Mouse (Mus musculus): ENCODE measurements around the gene Thegl.

The Thegl gene

DNA sequence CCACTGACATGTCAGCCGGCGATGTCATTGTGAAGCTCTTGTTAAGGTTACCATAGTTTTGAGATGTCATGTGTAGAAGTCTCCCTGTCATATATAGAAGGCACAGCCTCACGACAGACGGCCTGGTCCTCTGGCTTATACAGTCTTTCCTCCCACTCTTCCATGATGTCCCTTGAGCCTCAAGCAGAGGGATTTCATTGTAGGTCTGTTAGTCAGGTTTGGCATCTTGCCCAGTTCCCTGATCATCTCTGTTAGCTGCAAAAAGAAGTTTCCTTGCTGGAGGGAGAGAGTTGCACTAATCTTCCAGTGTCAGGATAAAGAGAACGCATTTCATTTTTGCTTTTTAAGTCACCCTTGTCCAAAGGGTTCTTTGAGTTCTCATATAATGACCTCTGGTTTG lies 36.8 kb downstream of the Thegl start:
- no peak for DNase-seq

- DNase-seq, result no peak
These were observed 41.1 kb downstream of the Thegl start for GRCm38 (mm10) chr5:77056881-77057440.

DNA sequence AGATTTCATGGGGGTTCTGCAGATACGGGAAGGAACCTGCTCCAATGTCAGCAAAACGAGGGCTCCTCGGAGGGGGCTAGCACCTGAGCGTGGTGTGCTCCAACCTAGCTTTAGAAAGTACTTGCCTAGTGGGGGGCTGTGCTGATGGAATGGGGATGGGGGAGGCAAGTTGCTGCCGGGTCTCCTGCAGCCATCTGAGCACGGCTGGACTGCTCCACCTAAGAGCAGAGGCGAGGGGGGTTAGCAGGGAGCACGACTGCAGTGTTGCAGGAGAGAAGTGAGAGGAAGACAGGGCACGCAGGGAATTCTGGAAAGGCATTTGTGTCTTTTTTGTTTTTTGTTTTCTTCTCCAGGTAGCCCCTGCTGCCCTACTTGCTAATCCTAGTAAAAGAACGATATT lies 44.5 kb downstream of the Thegl start:
- DNase-seq, result no peak

GRCm38 (mm10) chr5:77061372-77062038 lies 45.7 kb downstream of the Thegl start:
- DNase-seq, result peak; percentile 3 to 57

GRCm38 (mm10) chr5:77067321-77067720 lies 51.5 kb downstream of the Thegl start:
- DNase-seq, result no peak

DNA sequence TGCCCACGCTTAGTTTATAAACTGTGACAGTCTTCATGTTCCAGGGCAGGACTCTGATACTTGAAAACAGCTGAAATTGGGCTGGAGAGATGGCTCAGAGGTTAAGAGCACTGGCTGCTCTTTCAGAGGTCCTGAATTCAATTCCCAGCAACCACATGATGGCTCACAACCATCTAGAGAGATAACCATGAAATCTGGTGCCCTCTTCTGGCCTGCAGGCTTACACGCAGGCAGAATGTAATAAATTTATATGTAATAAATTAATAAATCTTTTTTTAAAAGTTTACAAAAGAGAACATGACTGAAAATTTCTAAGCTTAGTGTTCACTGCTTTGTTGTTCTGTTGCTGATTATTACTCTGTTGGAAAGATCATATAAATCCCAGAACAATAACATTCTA lies 55.2 kb downstream of the Thegl start:
- DNase-seq, result no peak

GRCm38 (mm10) chr5:77071626-77072025 lies 55.8 kb downstream of the Thegl start:
- DNase-seq, result no peak

GRCm38 (mm10) chr5:77073794-77074193 lies 58.0 kb downstream of the Thegl start:
- no peak for DNase-seq

DNA sequence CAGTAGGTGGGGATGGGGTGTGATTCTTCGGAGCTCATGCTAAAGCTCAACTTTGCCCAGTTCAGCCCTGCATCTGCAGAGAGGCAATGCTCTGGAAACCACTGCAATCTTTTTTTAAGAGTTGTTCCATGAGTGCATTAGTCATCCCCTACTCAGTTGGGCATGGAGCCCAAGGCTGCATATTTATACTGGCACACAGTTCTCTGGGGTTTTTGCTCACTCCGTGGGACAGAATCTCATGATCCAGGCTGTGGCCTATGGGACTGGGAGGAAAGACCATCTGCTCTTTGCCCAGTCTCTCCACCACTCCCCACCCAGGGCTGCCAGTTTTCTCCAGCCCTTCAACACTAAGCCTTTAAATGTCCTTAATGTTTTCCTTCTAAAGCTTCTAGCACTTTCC lies 59.1 kb downstream of the Thegl start:
- DNase-seq, result no peak

DNA sequence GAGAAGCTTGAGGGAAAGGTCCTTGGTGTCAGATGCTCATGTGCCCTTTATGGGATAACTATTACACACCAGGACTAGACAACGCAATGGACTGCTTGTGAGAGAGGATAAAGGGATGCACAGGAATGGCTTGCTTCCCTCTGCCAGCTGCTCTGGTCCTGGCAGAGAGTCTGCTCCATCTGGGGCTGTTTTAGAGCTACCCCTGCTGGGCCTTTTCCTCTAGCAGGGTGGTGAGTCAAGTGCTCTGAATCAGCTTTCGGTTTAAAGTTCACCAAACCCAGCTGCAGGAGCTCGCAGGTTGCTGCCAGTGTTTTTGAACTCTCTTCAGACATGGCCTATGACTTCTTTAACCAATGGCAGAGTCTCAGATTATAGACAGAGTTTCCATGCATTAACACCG lies 60.1 kb downstream of the Thegl start:
- no peak for DNase-seq

- DNase-seq, result no peak
These were observed 64.9 kb downstream of the Thegl start for GRCm38 (mm10) chr5:77080761-77081160.

GRCm38 (mm10) chr5:77082735-77083134 lies 66.9 kb downstream of the Thegl start:
- no peak for DNase-seq

DNA sequence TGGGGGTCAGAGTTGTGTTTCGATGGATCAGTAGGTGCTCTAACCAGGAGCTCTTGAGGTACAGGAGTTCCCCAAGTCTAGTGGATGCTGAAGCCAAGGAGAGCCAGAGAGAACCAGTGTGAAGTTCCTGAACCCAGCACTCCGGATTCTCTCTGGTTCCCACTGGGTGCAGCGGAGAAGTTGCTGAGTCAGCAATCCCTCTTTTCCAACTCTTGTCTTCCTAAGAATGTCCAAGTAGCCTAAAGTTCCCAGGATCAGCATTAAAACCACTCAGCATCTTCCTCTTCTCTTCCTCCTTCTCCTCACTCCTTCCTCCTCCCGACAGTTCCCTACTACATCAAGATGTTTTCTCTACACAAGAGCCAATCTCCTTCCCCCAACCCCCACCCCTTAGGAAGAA lies 68.6 kb downstream of the Thegl start:
- DNase-seq, result no peak

DNA sequence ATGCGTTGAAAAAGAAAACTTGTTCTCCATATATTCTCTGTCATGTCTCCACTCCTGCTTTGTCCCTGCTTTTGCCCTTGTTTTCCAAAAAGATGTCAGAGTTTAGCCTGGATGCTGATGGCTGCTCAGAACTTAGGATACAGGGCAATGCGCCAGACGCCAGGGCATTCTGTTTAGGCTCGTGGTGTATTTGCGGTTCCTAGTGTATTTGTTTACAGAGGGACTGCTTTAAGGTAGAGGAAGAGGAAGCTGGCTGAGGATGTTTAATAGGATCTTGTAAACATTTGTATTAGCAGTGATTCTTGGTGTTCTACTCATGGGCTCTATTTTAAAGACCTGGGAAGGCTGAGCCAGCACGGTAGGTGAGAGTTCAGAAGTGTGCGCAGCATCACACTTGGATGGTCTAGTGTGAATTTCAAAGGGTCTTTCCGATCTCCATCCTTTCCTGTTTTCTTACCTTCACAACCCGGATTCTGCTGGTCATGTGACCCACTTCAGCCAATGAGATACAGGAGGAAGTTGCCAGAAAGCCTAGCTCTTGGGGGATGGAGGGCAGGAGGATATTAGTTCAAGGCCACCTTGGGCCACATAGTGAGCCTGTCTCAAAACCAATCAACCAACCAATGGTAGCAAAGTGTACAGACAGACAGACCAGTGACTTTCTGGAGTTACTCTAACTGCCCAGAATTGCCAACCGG lies 70.1 kb downstream of the Thegl start:
- DNase-seq, result no peak

GRCm38 (mm10) chr5:77086541-77086940 lies 70.7 kb downstream of the Thegl start:
- no peak for DNase-seq

- DNase-seq, result no peak
These were observed 71.3 kb downstream of the Thegl start for GRCm38 (mm10) chr5:77087122-77087521.

GRCm38 (mm10) chr5:77089294-77089693 lies 73.5 kb downstream of the Thegl start:
- peak in 1 of 2 experiments; percentile 63 for DNase-seq

DNA sequence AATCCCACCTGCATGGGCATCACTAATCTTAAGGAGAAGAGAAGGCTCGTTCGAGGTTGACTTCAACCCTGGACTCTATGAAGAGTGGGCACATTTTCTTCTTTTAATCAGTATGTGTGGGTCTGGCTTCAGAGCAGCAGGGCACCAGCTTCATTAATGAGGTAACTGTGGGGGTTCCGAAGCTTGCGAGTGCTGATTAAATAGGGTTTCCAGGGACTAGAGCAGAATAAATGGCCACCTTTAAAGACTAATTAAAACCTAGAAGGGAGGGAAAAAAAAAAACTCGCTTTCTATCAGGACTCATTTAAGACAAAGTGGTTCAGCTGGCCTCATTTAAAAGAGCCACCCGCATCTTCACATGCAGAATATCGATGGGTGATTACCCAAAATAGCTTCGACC lies 74.1 kb downstream of the Thegl start:
- DNase-seq, result no peak

DNA sequence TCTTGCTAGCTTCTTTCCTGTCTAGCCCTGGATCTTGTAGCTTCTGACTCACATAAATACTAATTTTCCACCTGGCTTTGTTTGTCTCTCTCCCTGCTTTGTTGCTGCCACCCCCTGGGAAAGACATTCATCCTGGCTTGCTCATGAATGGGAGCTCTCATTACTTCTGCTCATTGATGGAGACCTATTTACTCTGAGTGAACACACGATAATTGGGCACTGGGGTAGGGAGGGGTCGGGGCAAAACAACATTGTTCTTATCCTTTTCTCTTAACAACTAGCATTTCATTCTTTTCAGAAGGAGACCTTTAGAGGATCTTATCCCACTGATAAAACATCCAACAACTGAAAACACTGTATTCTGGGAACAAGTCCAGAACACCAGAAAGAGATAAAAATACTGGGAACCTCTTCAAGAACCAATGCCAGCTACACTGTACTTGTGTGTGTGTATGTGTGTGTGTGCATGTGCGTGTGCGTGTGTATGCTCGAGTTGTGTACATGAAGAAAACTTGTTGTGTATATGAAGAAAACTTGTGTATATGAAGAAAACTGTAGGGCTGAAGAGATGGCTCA lies 74.8 kb downstream of the Thegl start:
- DNase-seq, result no peak

DNA sequence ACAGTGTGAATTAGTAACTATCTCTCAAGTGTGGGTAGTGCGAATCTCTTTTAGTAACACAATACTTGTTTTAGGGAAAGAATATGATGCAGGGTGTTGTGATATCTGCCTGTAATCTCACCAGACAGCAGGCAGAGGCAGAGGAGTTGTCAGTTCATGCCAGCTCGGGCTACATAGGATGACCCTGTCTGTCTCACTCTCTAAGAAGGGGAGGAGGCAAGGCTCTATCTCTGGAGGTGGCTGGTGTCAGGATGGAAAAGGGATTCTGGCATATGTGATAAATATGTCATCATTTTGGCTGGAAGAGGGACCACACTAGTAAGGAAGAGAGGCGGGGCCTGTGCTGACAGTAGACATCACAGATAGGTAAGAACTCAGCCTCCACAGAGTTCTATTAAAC lies 76.1 kb downstream of the Thegl start:
- no peak for DNase-seq

- DNase-seq, result no peak
These were observed 76.7 kb downstream of the Thegl start for GRCm38 (mm10) chr5:77092531-77092930.

DNA sequence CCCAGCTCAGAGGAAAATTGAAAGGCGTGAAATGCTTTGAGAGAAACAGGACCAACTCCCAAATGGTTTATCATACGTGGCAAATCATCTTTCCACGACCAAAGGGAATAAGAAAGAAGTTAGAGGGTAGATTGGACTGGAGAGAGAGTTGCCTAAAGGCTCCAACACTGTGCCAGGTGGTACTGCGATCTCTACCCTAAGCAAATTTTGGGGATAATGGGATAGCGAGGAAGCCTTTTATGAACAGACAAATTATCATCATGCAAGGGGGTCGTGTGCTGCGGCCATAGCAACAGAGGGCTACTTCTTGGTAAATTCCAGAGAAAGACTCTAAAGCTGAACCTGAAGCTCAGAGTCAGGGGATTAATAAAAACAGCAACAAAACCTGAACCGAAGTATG lies 78.1 kb downstream of the Thegl start:
- no peak for DNase-seq

DNA sequence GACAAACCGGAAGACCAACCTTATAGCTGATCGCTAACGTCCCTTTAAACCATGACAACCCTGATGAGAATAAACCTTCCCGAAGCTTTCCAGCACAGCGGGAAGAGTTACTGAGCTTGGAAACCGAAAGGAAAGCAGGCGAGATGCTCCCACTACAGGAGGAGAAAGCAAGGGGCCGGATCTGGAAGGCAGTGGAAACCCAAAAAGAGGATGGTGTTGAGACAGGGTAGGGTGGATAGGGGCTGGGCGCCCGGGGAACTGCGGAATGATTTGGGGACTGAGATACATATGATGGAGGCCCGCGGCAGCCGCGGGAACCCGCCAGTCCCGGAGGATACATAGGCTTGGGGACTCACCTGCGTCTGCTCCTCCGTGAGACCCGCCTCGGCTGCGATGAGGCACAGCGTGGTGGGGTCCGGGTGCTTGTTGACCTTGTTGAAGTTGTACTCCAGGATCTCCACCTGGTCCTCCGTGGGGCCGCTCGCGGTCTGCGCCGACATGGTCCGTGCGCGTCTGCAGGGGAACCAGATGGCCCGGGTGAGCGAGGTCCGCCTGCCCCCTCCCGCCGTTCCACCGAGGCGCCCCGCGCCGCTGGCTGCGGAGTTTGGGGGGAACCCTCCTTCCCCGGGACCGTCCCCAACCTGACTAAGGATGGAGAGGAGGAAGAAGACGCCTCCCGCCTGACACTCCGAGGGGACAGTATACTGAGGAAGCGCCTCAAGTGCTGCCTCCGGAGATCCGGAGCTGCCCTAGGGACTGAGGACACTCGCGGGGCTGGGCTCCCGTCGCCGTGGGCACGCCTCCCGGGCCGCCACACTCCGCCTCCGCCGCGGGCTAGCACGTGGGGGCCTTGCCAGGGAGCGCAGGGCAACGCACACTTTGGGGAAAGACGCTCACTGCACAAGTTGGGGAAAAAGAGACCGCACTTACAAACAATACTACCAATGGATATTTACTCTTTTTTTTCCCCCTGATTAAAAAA lies 79.0 kb downstream of the Thegl start:
- DNase-seq, result peak; percentile 41 to 62

Data from kidney, adult 8-10 months (tissue).